Mouse (Mus musculus) embryonic facial prominence, embryonic 11.5 days (tissue): Measurements from ENCODE around the gene Tbc1d1. TPM values are rescaled to one million over a fixed set of nuclear protein-coding genes. Genes with fewer than 3 reads are reported as not detected.

Experiments used
- ATAC-seq: fragments of 200-750 bp; cut with Nextera tagmentation; replicated peaks from 2 replicates; pipeline ENCODE4 v1.8.0; 2017; ENCODE audit warnings: low read depth; ENCODE audit not compliant: insufficient number of reproducible peaks, low FRiP score, low TSS enrichment
- DNase-seq: peaks from one replicate; pipeline ENCODE4 v3.0.0-alpha.2; 2015; ENCODE audit warnings: low spot score
- H3K27ac ChIP-seq: fragments of 300-500 bp; sonication (generic); replicated peaks from 2 replicates; pipeline ENCODE4 v1.5.1; 2014; ENCODE audit warnings: mild to moderate bottlenecking, low read depth, low read length, control low read depth
- H3K27me3 ChIP-seq: fragments of 300-500 bp; sonication (generic); 2 replicates; pipeline ENCODE4 v1.6.1; 2014; ENCODE audit warnings: mild to moderate bottlenecking, low read length, moderate library complexity, mixed read lengths; ENCODE audit not compliant: control insufficient read depth, insufficient read depth
- H3K36me3 ChIP-seq: fragments of 300-500 bp; sonication (generic); replicated peaks from 2 replicates; pipeline ENCODE4 v1.6.1; 2014; ENCODE audit warnings: low read depth, mild to moderate bottlenecking, low read length, moderate library complexity, mixed read lengths; ENCODE audit not compliant: control insufficient read depth, insufficient read depth
- H3K4me1 ChIP-seq: fragments of 300-500 bp; sonication (generic); 2 replicates; pipeline ENCODE4 v1.6.1; 2014; ENCODE audit warnings: low read length, mixed read lengths; ENCODE audit not compliant: control insufficient read depth, insufficient read depth
- H3K4me2 ChIP-seq: fragments of 300-500 bp; sonication (generic); 2 replicates; pipeline ENCODE4 v1.6.1; 2014; ENCODE audit warnings: low read depth, mild to moderate bottlenecking, control low read depth, low read length, moderate library complexity
- H3K4me3 ChIP-seq: fragments of 300-500 bp; sonication (generic); 2 replicates; pipeline ENCODE4 v1.5.1; 2014; ENCODE audit warnings: low read depth, low read length, control low read depth
- H3K9ac ChIP-seq: fragments of 300-500 bp; sonication (generic); replicated peaks from 2 replicates; pipeline ENCODE4 v1.6.1; 2014; ENCODE audit warnings: mild to moderate bottlenecking, control low read depth, low read length
- H3K9me3 ChIP-seq: fragments of 300-500 bp; sonication (generic); replicated peaks from 2 replicates; pipeline ENCODE4 v1.6.1; 2016; ENCODE audit warnings: mild to moderate bottlenecking, low read length, inconsistent platforms, mixed read lengths; ENCODE audit not compliant: control insufficient read depth
- WGBS: fragments of 180-500 bp; shearing (Covaris S2); extraction: QIAGEN DNeasy Blood & Tissue Kit; methylation state at CpG from one replicate; pipeline ENCODE4 v1.1.7; 2014; 5-methylcytosine and 5-hydroxymethylcytosine counted together
- polyA plus RNA-seq: library from polyadenylated mRNA; unstranded; fragments of >200 nt; fragmentation: Nextera tagmentation; extraction: Ambion mirVana; gene quantifications from 2 replicates; pipeline ENCODE4 v1.2.1, GENCODE M21; 2014

The Tbc1d1 gene
- polyA plus RNA-seq, 1 experiment from 2014 or later: 30.4 TPM

- no peaks in the 10 kb centered on the region for H3K9me3 ChIP-seq
- H3K4me3 ChIP-seq: no peak overlapping the region
- no peaks in the 10 kb centered on the region for H3K27me3 ChIP-seq
- no peak overlapping the region for H3K9ac ChIP-seq
- no peak for ATAC-seq
- H3K4me2 ChIP-seq: no peak overlapping the region
- H3K4me1 ChIP-seq: no peaks in the 10 kb centered on the region
- DNase-seq: no peak
- 50% methylated on average over 5 of the region's 5 CpGs for WGBS
- H3K36me3 ChIP-seq: no peaks in the 10 kb centered on the region
- H3K27ac ChIP-seq: no peak overlapping the region
Measured at GRCm38 (mm10) chr5:64201071-64201470, 45.0 kb downstream of the Tbc1d1 start.

DNA sequence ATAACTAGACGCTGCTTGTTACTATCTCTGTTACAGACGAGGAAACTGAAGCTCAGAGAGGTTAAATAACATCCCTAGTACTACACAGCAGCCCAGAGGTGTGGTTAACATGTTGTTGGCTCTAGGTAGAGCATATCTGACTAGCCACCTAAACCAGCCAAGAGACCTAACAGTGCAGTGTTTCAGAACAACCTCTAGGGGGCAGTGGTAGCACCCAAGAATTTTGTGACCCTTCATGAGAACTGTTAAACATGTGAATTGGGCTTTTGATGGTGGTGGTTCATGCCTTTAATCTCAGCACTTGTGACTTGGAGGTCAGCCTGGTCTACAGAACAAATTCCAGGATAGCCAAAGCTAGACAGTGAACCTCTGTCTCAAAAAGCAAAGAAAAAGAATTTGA, 46.2 kb downstream of the Tbc1d1 start:
- 23% methylated on average over 2 of the region's 2 CpGs for WGBS
- Histone ChIP-seq H3K4me2 (no peak overlapping the region), H3K9me3 (no peaks in the 10 kb centered on the region), H3K27me3 (no peaks in the 10 kb centered on the region), H3K36me3 (no peaks in the 10 kb centered on the region), H3K27ac (no peak overlapping the region), H3K4me3 (no peak overlapping the region), H3K9ac (no peak overlapping the region), H3K4me1 (no peaks in the 10 kb centered on the region)
- ATAC-seq (no peak), DNase-seq (peak; percentile 69)

DNA sequence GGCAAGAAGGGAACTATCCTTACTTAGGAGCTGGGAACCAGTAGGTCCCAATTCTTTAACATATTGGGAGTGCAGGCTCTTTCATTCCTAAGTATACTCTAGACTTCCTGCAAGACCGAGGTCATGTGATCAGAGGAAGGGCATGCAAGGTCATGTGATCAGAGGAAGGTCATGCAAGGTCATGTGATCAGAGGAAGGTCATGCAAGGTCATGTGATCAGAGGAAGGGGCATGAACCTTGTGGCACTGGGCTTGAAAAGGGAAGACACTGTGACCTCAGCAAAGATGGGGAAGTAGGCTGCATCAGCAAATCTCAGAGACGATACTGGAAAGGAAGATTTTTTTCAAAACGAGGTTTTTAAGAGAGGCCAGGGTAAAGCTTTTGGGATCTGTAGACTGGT, 49.5 kb downstream of the Tbc1d1 start:
- ATAC-seq (no peak), DNase-seq (no peak)
- Histone ChIP-seq H3K27me3 (no peaks in the 10 kb centered on the region), H3K4me3 (no peak overlapping the region), H3K9me3 (no peaks in the 10 kb centered on the region), H3K27ac (no peak overlapping the region), H3K9ac (no peak overlapping the region), H3K36me3 (no peaks in the 10 kb centered on the region), H3K4me1 (no peaks in the 10 kb centered on the region), H3K4me2 (no peak overlapping the region)
- 85% methylated on average over 3 of the region's 3 CpGs for WGBS

GRCm38 (mm10) chr5:64206431-64206830, 50.3 kb downstream of the Tbc1d1 start:
- Histone ChIP-seq H3K9me3 (no peaks in the 10 kb centered on the region), H3K4me1 (no peaks in the 10 kb centered on the region), H3K36me3 (no peaks in the 10 kb centered on the region), H3K27me3 (no peaks in the 10 kb centered on the region), H3K27ac (no peak overlapping the region), H3K4me3 (no peak overlapping the region), H3K4me2 (no peak overlapping the region), H3K9ac (no peak overlapping the region)
- WGBS: 72% methylated on average over 3 of the region's 3 CpGs
- DNase-seq (no peak), ATAC-seq (no peak)

DNA sequence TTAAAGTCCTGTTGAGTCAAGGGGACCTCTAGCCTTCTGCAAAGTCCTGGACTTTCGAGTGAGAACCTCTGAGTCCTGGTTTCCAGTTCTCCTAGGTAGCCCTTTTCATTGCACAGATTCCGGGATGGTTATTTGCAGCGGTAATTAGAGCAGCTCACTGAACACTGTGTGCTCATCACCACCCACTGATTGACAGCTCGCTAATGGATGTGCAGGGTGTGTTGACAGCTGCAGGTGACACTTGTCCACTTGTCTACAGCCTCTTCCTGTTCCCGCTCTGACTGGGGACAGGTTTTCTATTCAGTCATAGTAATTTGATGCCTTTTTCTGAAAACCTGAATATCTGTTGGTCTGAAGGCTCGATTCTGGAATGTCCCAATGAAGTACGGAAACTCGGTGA, 50.8 kb downstream of the Tbc1d1 start:
- no peak for DNase-seq
- no peaks in the 10 kb centered on the region for H3K36me3 ChIP-seq
- 71% methylated on average over 8 of the region's 8 CpGs for WGBS
- H3K27ac ChIP-seq: no peak overlapping the region
- no peaks in the 10 kb centered on the region for H3K27me3 ChIP-seq
- H3K4me2 ChIP-seq: no peak overlapping the region
- no peak overlapping the region for H3K9ac ChIP-seq
- ATAC-seq: no peak
- H3K4me3 ChIP-seq: no peak overlapping the region
- H3K9me3 ChIP-seq: no peaks in the 10 kb centered on the region
- no peaks in the 10 kb centered on the region for H3K4me1 ChIP-seq

GRCm38 (mm10) chr5:64207800-64208199, 51.7 kb downstream of the Tbc1d1 start:
- DNase-seq (no peak), ATAC-seq (no peak)
- no peaks in the 10 kb centered on the region for H3K9me3 ChIP-seq
- H3K4me2 ChIP-seq: no peak overlapping the region
- no peak overlapping the region for H3K9ac ChIP-seq
- WGBS: 96% methylated on average over 6 of the region's 6 CpGs
- H3K36me3 ChIP-seq: no peaks in the 10 kb centered on the region
- no peaks in the 10 kb centered on the region for H3K4me1 ChIP-seq
- no peak overlapping the region for H3K4me3 ChIP-seq
- H3K27ac ChIP-seq: no peak overlapping the region
- H3K27me3 ChIP-seq: no peaks in the 10 kb centered on the region

DNA sequence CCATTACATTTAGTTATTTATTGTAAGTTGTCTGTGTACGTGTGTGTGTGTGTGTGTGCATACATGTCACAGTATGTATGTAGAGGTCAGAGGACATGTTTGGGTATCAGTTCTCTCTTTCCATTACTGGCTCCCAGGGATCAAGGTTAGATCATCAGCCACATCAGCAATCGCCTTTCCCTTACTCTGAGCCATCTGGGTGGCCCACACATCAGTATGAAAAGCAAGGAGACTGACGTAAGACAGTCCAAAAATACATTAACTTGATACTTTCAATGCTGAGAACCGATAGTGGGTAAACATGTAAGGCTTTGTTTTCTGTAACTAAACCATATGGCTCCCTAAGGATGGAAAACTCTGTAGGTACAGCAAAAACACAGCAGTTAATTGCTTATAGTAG, 54.7 kb downstream of the Tbc1d1 start:
- no peaks in the 10 kb centered on the region for H3K27me3 ChIP-seq
- H3K9me3 ChIP-seq: no peaks in the 10 kb centered on the region
- WGBS: 69% methylated on average over 4 of the region's 4 CpGs
- H3K27ac ChIP-seq: no peak overlapping the region
- no peak overlapping the region for H3K4me3 ChIP-seq
- ATAC-seq (no peak), DNase-seq (no peak)
- H3K36me3 ChIP-seq: no peaks in the 10 kb centered on the region
- no peak overlapping the region for H3K9ac ChIP-seq
- no peak overlapping the region for H3K4me2 ChIP-seq
- H3K4me1 ChIP-seq: no peaks in the 10 kb centered on the region

- Histone ChIP-seq H3K4me2 (no peak overlapping the region), H3K9me3 (no peaks in the 10 kb centered on the region), H3K27me3 (no peaks in the 10 kb centered on the region), H3K4me1 (no peaks in the 10 kb centered on the region), H3K4me3 (no peak overlapping the region), H3K36me3 (no peaks in the 10 kb centered on the region), H3K27ac (no peak overlapping the region), H3K9ac (no peak overlapping the region)
- no peak for ATAC-seq
- DNase-seq: no peak
- WGBS: 71% methylated on average over 7 of the region's 7 CpGs
Measured at GRCm38 (mm10) chr5:64211284-64211683, 55.2 kb downstream of the Tbc1d1 start.
